8 mouse cellular contexts compared by ENCODE assay signal in the genomic region with DNA sequence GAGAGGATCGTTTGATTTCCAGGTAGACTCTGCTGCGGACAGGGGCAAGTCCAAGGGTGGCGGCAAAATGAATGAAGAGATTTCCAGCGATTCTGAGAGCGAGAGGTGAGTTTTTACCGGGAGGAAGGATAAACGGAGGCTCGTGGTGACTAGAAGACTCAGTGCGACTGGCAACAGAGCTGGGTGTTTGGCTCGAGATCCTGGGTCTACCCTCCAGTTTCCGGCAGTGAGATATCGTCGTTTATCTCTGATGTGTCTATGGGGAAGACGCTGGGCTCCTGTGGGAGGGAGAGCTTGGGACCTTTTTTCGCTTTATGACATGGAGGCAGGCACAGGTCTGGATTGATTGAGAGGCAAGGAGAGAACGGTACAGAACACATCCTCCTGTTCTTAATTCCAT. TPM values are rescaled to one million over a fixed set of nuclear protein-coding genes. Genes with fewer than 3 reads are reported as not detected.
DNase-seq lines count a peak whose midpoint lies in the region; ATAC-seq and TF ChIP-seq lines count a peak whose summit lies in the region.

No protein-coding gene starts in this region.

- peak overlapping the region; percentile 58 for H3K9ac ChIP-seq in forebrain, embryonic 14.5 days (ENCODE audit: low read length)
- peak overlapping the region; percentile 63 for H3K9ac ChIP-seq in liver, embryonic 11.5 days (ENCODE audit: low read depth, low read length)
- peak overlapping the region; percentile 37 for H3K9ac ChIP-seq in stomach, embryonic 14.5 days (replicated peaks; ENCODE audit: low read depth, low read length)

- peak overlapping the region; percentile 74 for H3K4me3 ChIP-seq in left cerebral cortex, adult 2 months
- peak overlapping the region; percentile 60 for H3K4me3 ChIP-seq in bone marrow, adult 2 months (replicated peaks; ENCODE audit: control insufficient read depth, low read depth, low read length)
- peak overlapping the region; percentile 66 for H3K4me3 ChIP-seq in forebrain, embryonic 14.5 days (ENCODE audit: low read depth, low read length)
- H3K4me3 ChIP-seq in liver, embryonic 11.5 days (ENCODE audit: low read depth, low read length) = peak overlapping the region; percentile 86
- peak overlapping the region; percentile 75 for H3K4me3 ChIP-seq in stomach, embryonic 14.5 days (ENCODE audit: low read depth, low read length)

- peak overlapping the region; percentile 75 for H3K4me2 ChIP-seq in forebrain, embryonic 14.5 days (ENCODE audit: low read length)
- H3K4me2 ChIP-seq in liver, embryonic 11.5 days = peak overlapping the region; percentile 77
- H3K4me2 ChIP-seq in stomach, embryonic 14.5 days (replicated peaks; ENCODE audit: low read depth, low read length) = peak overlapping the region; percentile 94

- intact Hi-C loops in left cerebral cortex, adult 2 months (cut with DNase I) = loop anchor here (2.0 kb wide), 2 partner anchors 49 to 189 kb away; a partner anchor contains a TSS
- intact Hi-C loops in left cerebral cortex, postnatal 4 days (cut with DNase I) = no loop called here

- under 1% methylated on average over 16 of the region's 16 CpGs for WGBS in bone marrow, adult 2 months
- 4% methylated on average over 16 of the region's 16 CpGs for WGBS in forebrain, embryonic 14.5 days
- 1% methylated on average over 16 of the region's 16 CpGs for WGBS in liver, embryonic 11.5 days
- 3% methylated on average over 16 of the region's 16 CpGs for WGBS in stomach, embryonic 14.5 days

- H3K27me3 ChIP-seq in forebrain, embryonic 14.5 days (replicated peaks; ENCODE audit: control insufficient read depth, insufficient read depth, low read length) = no peaks in the 10 kb centered on the region
- no peaks in the 10 kb centered on the region for H3K27me3 ChIP-seq in liver, embryonic 11.5 days (replicated peaks; ENCODE audit: control insufficient read depth, insufficient read depth, low read length)
- H3K27me3 ChIP-seq in stomach, embryonic 14.5 days (ENCODE audit: control insufficient read depth, insufficient read depth, low read length) = no peaks in the 10 kb centered on the region

- H3K4me1 ChIP-seq in bone marrow, adult 2 months (ENCODE audit: control insufficient read depth, insufficient read depth, low read length) = no peaks in the 10 kb centered on the region; the same call in 1 of the 2 replicates
- H3K4me1 ChIP-seq in forebrain, embryonic 14.5 days (ENCODE audit: control insufficient read depth, insufficient read depth, low read length) = peaks cover 7% of the 10 kb centered on the region; the same call in 1 of the 2 replicates
- peaks cover 27% of the 10 kb centered on the region for H3K4me1 ChIP-seq in liver, embryonic 11.5 days (replicated peaks; ENCODE audit: control insufficient read depth, insufficient read depth, low read length)
- peaks cover 18% of the 10 kb centered on the region for H3K4me1 ChIP-seq in stomach, embryonic 14.5 days (ENCODE audit: control insufficient read depth, insufficient read depth, low read length)

- no peak for TF ChIP-seq CTCF in left cerebral cortex, adult 2 months (IDR thresholded peaks at IDR 0.05)
- no peak for TF ChIP-seq CTCF in bone marrow, adult 2 months (IDR thresholded peaks at IDR 0.05; ENCODE audit: control insufficient read depth, insufficient read depth, low read length)

- H3K36me3 ChIP-seq in forebrain, embryonic 14.5 days (ENCODE audit: control insufficient read depth, insufficient read depth, low read length) = peaks cover 24% of the 10 kb centered on the region
- peaks cover 15% of the 10 kb centered on the region for H3K36me3 ChIP-seq in liver, embryonic 11.5 days (ENCODE audit: control insufficient read depth, insufficient read depth, low read length)
- peaks cover 12% of the 10 kb centered on the region for H3K36me3 ChIP-seq in stomach, embryonic 14.5 days (ENCODE audit: control insufficient read depth, insufficient read depth, low read length)

- TF ChIP-seq POLR2A in bone marrow, adult 2 months (IDR thresholded peaks at IDR 0.05; ENCODE audit: borderline replicate concordance, control insufficient read depth, low read depth, low read length) = no peak

- ATAC-seq in forebrain, embryonic 14.5 days = no peak; the same call in 1 of the 2 replicates
- ATAC-seq in liver, embryonic 11.5 days (replicated peaks; ENCODE audit: low FRiP score) = no peak
- no peak for ATAC-seq in stomach, embryonic 14.5 days (ENCODE audit: insufficient number of reproducible peaks, insufficient read depth, low FRiP score, low read depth)

- H3K9me3 ChIP-seq in forebrain, embryonic 14.5 days (replicated peaks; ENCODE audit: control insufficient read depth, low read length) = no peaks in the 10 kb centered on the region
- no peaks in the 10 kb centered on the region for H3K9me3 ChIP-seq in liver, embryonic 11.5 days (ENCODE audit: control insufficient read depth, low read length)
- no peaks in the 10 kb centered on the region for H3K9me3 ChIP-seq in stomach, embryonic 14.5 days (ENCODE audit: control insufficient read depth, low read depth, low read length)

- peak overlapping the region; percentile 21; the same call in 1 of the 2 replicates for H3K27ac ChIP-seq in left cerebral cortex, adult 2 months
- H3K27ac ChIP-seq in bone marrow, adult 2 months (ENCODE audit: control insufficient read depth, insufficient read depth, low read depth, low read length, poor library complexity) = no peak overlapping the region
- H3K27ac ChIP-seq in forebrain, embryonic 14.5 days (ENCODE audit: low read depth, low read length) = no peak overlapping the region
- H3K27ac ChIP-seq in liver, embryonic 11.5 days (ENCODE audit: low read depth, low read length) = no peak overlapping the region
- no peak overlapping the region for H3K27ac ChIP-seq in stomach, embryonic 14.5 days (ENCODE audit: low read length)

- peak; percentile 6 to 8 for DNase-seq in left cerebral cortex, adult 2 months (ENCODE audit: extremely low spot score in 1 of 2, low spot score in 2 of 2)
- DNase-seq in left cerebral cortex, postnatal 4 days = no peak
- no peak for DNase-seq in forebrain, embryonic 14.5 days (ENCODE audit: low spot score)
- DNase-seq in liver, embryonic 11.5 days (ENCODE audit: low spot score) = no peak
- no peak for DNase-seq in thymus, postnatal 25 days
- no peak for DNase-seq in layer of hippocampus, adult 18-20 months (ENCODE audit: low spot score in 2 of 2)

RNA-seq across cellular contexts. Expression of a gene that starts 0.9 kb away (rescaled TPM):
- total RNA-seq in left cerebral cortex, adult 2 months (2021) = 1 to 10 TPM; 4.4 to 4.9 TPM
- 1 to 10 TPM; 2.8 to 3.3 TPM for total RNA-seq in left cerebral cortex, postnatal 4 days (2021)
- 8.8 and 33.8 TPM in 2 replicates for polyA plus RNA-seq in bone marrow, adult 2 months (2011; ENCODE audit: insufficient read depth, insufficient read length, low replicate concordance, missing spikeins)
- 0.63 and 0.72 TPM in 2 replicates for polyA plus RNA-seq in forebrain, embryonic 14.5 days (2014; fragmentation: Nextera tagmentation; extraction: Ambion mirVana)
- polyA plus RNA-seq in liver, embryonic 11.5 days (2014; fragmentation: Nextera tagmentation; extraction: Ambion mirVana) = 1.5 and 1.6 TPM in 2 replicates
- polyA plus RNA-seq in stomach, embryonic 14.5 days (2014; fragmentation: Nextera tagmentation; extraction: Ambion mirVana) = 2.4 and 3.1 TPM in 2 replicates
- 1 to 10 TPM; 3.8 to 5.0 TPM for total RNA-seq in layer of hippocampus, adult 18-20 months (2021)

RNA-seq across cellular contexts. Expression of a gene that starts 1.9 kb away (rescaled TPM):
- 10 to 100 TPM; 35.4 to 38.3 TPM for total RNA-seq in left cerebral cortex, adult 2 months (2021)
- 10 to 100 TPM; 46.9 to 55.2 TPM for total RNA-seq in left cerebral cortex, postnatal 4 days (2021)
- polyA plus RNA-seq in bone marrow, adult 2 months (2011; ENCODE audit: insufficient read depth, insufficient read length, low replicate concordance, missing spikeins) = 37.0 and 38.2 TPM in 2 replicates
- 45.6 and 48.9 TPM in 2 replicates for polyA plus RNA-seq in forebrain, embryonic 14.5 days (2014; fragmentation: Nextera tagmentation; extraction: Ambion mirVana)
- polyA plus RNA-seq in liver, embryonic 11.5 days (2014; fragmentation: Nextera tagmentation; extraction: Ambion mirVana) = 85.4 and 92.8 TPM in 2 replicates
- polyA plus RNA-seq in stomach, embryonic 14.5 days (2014; fragmentation: Nextera tagmentation; extraction: Ambion mirVana) = 37.4 and 37.8 TPM in 2 replicates
- 10 to 100 TPM; 28.5 to 29.2 TPM for total RNA-seq in layer of hippocampus, adult 18-20 months (2021)

RNA-seq across cellular contexts. Expression of a gene that starts 11.9 kb away (rescaled TPM):
- total RNA-seq in left cerebral cortex, adult 2 months (2021) = 1 to 10 TPM; 7.4 to 7.6 TPM
- total RNA-seq in left cerebral cortex, postnatal 4 days (2021) = 1 to 10 TPM in 1 of 2 experiments, under 1 TPM in 1; 0.94 to 1.3 TPM
- polyA plus RNA-seq in bone marrow, adult 2 months (2011; ENCODE audit: insufficient read depth, insufficient read length, low replicate concordance, missing spikeins) = not detected in 2 replicates
- polyA plus RNA-seq in forebrain, embryonic 14.5 days (2014; fragmentation: Nextera tagmentation; extraction: Ambion mirVana) = 0.56 and 0.89 TPM in 2 replicates
- 0.11 TPM in 1 of 2 replicates, not detected in the other for polyA plus RNA-seq in liver, embryonic 11.5 days (2014; fragmentation: Nextera tagmentation; extraction: Ambion mirVana)
- polyA plus RNA-seq in stomach, embryonic 14.5 days (2014; fragmentation: Nextera tagmentation; extraction: Ambion mirVana) = 0.50 and 0.68 TPM in 2 replicates
- 10 to 100 TPM; 12.4 to 12.7 TPM for total RNA-seq in layer of hippocampus, adult 18-20 months (2021)

RNA-seq across cellular contexts. Expression of a gene that starts 22.1 kb away (rescaled TPM):
- total RNA-seq in left cerebral cortex, adult 2 months (2021) = not detected
- not detected for total RNA-seq in left cerebral cortex, postnatal 4 days (2021)
- polyA plus RNA-seq in bone marrow, adult 2 months (2011; ENCODE audit: insufficient read depth, insufficient read length, low replicate concordance, missing spikeins) = not detected in 2 replicates
- not detected in 2 replicates for polyA plus RNA-seq in forebrain, embryonic 14.5 days (2014; fragmentation: Nextera tagmentation; extraction: Ambion mirVana)
- polyA plus RNA-seq in liver, embryonic 11.5 days (2014; fragmentation: Nextera tagmentation; extraction: Ambion mirVana) = not detected in 2 replicates
- not detected in 2 replicates for polyA plus RNA-seq in stomach, embryonic 14.5 days (2014; fragmentation: Nextera tagmentation; extraction: Ambion mirVana)
- not detected for total RNA-seq in layer of hippocampus, adult 18-20 months (2021)

RNA-seq across cellular contexts. Expression of a gene that starts 24.6 kb away (rescaled TPM):
- 100 to 1,000 TPM; 202 to 207 TPM for total RNA-seq in left cerebral cortex, adult 2 months (2021)
- total RNA-seq in left cerebral cortex, postnatal 4 days (2021) = 100 to 1,000 TPM; 409 to 418 TPM
- polyA plus RNA-seq in bone marrow, adult 2 months (2011; ENCODE audit: insufficient read depth, insufficient read length, low replicate concordance, missing spikeins) = 7.3 and 19.2 TPM in 2 replicates
- polyA plus RNA-seq in forebrain, embryonic 14.5 days (2014; fragmentation: Nextera tagmentation; extraction: Ambion mirVana) = 199 and 226 TPM in 2 replicates
- 62.4 and 63.2 TPM in 2 replicates for polyA plus RNA-seq in liver, embryonic 11.5 days (2014; fragmentation: Nextera tagmentation; extraction: Ambion mirVana)
- 60.9 and 61.2 TPM in 2 replicates for polyA plus RNA-seq in stomach, embryonic 14.5 days (2014; fragmentation: Nextera tagmentation; extraction: Ambion mirVana)
- total RNA-seq in layer of hippocampus, adult 18-20 months (2021) = 100 to 1,000 TPM; 186 to 198 TPM

Comparison
In these comparisons a context has a peak if more than half of its experiments do, and no peak if none do; other contexts are left out.
1. DNase-seq: peak in left cerebral cortex, adult 2 months (2 of 2); none in left cerebral cortex, postnatal 4 days (single experiment), forebrain, embryonic 14.5 days (single experiment), liver, embryonic 11.5 days (single experiment), thymus, postnatal 25 days (single experiment) and layer of hippocampus, adult 18-20 months (0 of 2).
2. Peak in every context shown above with its lines, with median percentiles within 50 percentile points of each other: H3K4me3 ChIP-seq, H3K4me2 ChIP-seq and H3K9ac ChIP-seq.